Comparison of ENCODE assay signal across 18 mouse cellular contexts in genomic region chr9:100045636-100046035, GRCm38 (mm10).
"Had no signal": no experiment of that assay in that cellular context is flagged by ENCODE, and none has a peak within 500 bp of the region (broad histone marks: within the 10 kb centered on the region; RNA-seq: fewer than 3 reads in every experiment).

No protein-coding gene starts in this region.

- H3K36me3 ChIP-seq: limb, embryonic 15.5 days; liver, embryonic 13.5 days; lung, embryonic 15.5 days; midbrain, embryonic 15.5 days; neural tube, embryonic 15.5 days; stomach, embryonic 15.5 days had no signal

- H3K9me3 ChIP-seq: limb, embryonic 15.5 days; lung, embryonic 15.5 days; midbrain, embryonic 15.5 days; neural tube, embryonic 15.5 days; stomach, embryonic 15.5 days had no signal

- H3K4me3 ChIP-seq: limb, embryonic 15.5 days; liver, embryonic 13.5 days; lung, embryonic 15.5 days; megakaryocyte, embryonic 14.5 days; midbrain, embryonic 15.5 days; neural tube, embryonic 15.5 days; stomach, embryonic 15.5 days had no signal

- H3K27ac ChIP-seq: kidney, postnatal 0 days; limb, embryonic 15.5 days; liver, embryonic 13.5 days; lung, embryonic 15.5 days; macrophage; midbrain, embryonic 15.5 days; neural tube, embryonic 15.5 days; stomach, embryonic 15.5 days had no signal

- DNase-seq: kidney, adult 9 months; kidney, postnatal 36 days; layer of hippocampus, adult 9-11 months; layer of hippocampus, postnatal 36 days; liver, embryonic 13.5 days; liver, postnatal 0 days; lung, postnatal 14 days; right cerebral cortex, postnatal 4 days; spleen, adult 18-20 months; thymus, postnatal 36 days had no signal

- H3K4me1 ChIP-seq: limb, embryonic 15.5 days; liver, embryonic 13.5 days; lung, embryonic 15.5 days; megakaryocyte, embryonic 14.5 days; stomach, embryonic 15.5 days had no signal

- H3K27me3 ChIP-seq: limb, embryonic 15.5 days; liver, embryonic 13.5 days; lung, embryonic 15.5 days; megakaryocyte, embryonic 14.5 days; stomach, embryonic 15.5 days had no signal

- H3K9ac ChIP-seq: limb, embryonic 15.5 days; liver, embryonic 13.5 days; liver, postnatal 0 days; lung, embryonic 15.5 days; midbrain, embryonic 15.5 days; neural tube, embryonic 15.5 days; stomach, embryonic 15.5 days had no signal

- ATAC-seq: liver, postnatal 0 days; midbrain, embryonic 15.5 days had no signal

- H3K4me2 ChIP-seq: limb, embryonic 15.5 days; liver, embryonic 13.5 days; lung, embryonic 15.5 days; neural tube, embryonic 15.5 days; stomach, embryonic 15.5 days had no signal
